Mouse (Mus musculus) spleen, adult 2 months (tissue): ENCODE results near the gene Nkain2.
"Not testable (repeated sequence)": the region's sequence is repeated elsewhere in the genome, so short reads cannot be mapped to it uniquely, and the experiment has no call there.

ENCODE experiments used
- CTCF ChIP-seq: fragments of 200-500 bp; IDR thresholded peaks from 2 replicates; pipeline ENCODE4 v1.5.1; 2011; ENCODE audit warnings: mild to moderate bottlenecking, inconsistent platforms; ENCODE audit not compliant: insufficient read depth, insufficient read length, insufficient replicate concordance; ENCODE audit errors: extremely low read depth
- POLR2A ChIP-seq: fragments of 200-500 bp; IDR thresholded peaks from 2 replicates; pipeline ENCODE4 v1.6.1; 2011; ENCODE audit warnings: low read depth, low read length, inconsistent platforms

- not testable (repeated sequence) for TF ChIP-seq CTCF, POLR2A
Measured at GRCm38 (mm10) chr10:31920901-31921300, 969.4 kb downstream of the Nkain2 start.
